21 mouse cellular contexts compared by ENCODE assay signal in the genomic region with DNA sequence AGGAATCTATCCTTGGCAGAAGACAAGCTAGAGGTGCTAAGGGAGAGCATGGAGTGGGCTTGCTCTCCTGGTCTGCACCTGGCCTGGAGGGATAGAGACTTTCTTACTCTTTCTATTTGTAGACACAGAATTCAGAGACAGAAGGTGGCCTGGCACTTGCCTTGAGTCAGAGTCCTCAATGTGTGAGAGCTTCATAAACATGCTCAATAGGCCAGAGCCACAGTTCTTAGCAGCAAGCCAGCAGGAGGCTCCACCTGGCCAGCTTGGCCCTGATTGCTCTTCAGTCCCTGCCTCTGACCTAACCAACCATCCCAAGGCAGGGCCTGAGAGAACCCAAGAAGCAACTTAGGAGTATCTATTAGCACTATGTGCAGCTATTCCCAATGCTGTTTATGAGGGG.
DNase-seq lines count a peak whose midpoint lies in the region; ATAC-seq and TF ChIP-seq lines count a peak whose summit lies in the region.
"Had no signal": no experiment of that assay in that cellular context is flagged by ENCODE, and none has a peak within 500 bp of the region (broad histone marks: within the 10 kb centered on the region; RNA-seq: fewer than 3 reads in every experiment).

No protein-coding gene starts in this region.

- H3K4me2 ChIP-seq in CH12.LX (ENCODE audit: insufficient read depth, low read depth, poor library complexity, severe bottlenecking): no peak overlapping the region
- H3K4me2 ChIP-seq in forebrain, postnatal 0 days (ENCODE audit: low read depth): no peak overlapping the region
- H3K4me2 ChIP-seq: embryonic facial prominence, embryonic 13.5 days; heart, embryonic 13.5 days; liver, embryonic 11.5 days; lung, embryonic 15.5 days; midbrain, embryonic 13.5 days had no signal

- H3K36me3 ChIP-seq in heart, adult 2 months (ENCODE audit: control insufficient read depth, insufficient read depth, low read length): no peaks in the 10 kb centered on the region
- no peaks in the 10 kb centered on the region for H3K36me3 ChIP-seq in CH12.LX (replicated peaks in 1 of 2; ENCODE audit: control insufficient read depth in 1 of 2, insufficient read depth in 1 of 2, low read length in 1 of 2)
- H3K36me3 ChIP-seq in forebrain, postnatal 0 days (ENCODE audit: insufficient read depth): no peaks in the 10 kb centered on the region
- H3K36me3 ChIP-seq: embryonic facial prominence, embryonic 13.5 days; G1E; heart, embryonic 13.5 days; limb, embryonic 10.5 days; lung, embryonic 15.5 days; midbrain, embryonic 13.5 days had no signal

- H3K4me1 ChIP-seq in heart, adult 2 months (ENCODE audit: control insufficient read depth, insufficient read depth, low read length): no peaks in the 10 kb centered on the region
- H3K4me1 ChIP-seq in CH12.LX (ENCODE audit: control insufficient read depth in 1 of 2, insufficient read depth in 2 of 2): peaks cover 4 to 5% of the 10 kb centered on the region in 2 experiments; a peak in 2 of 4 replicates
- 0 out of 2 replicates have a peak, but pooled peaks cover 3% of the 10 kb centered on the region for H3K4me1 ChIP-seq in forebrain, postnatal 0 days (ENCODE audit: insufficient read depth)
- H3K4me1 ChIP-seq: embryonic facial prominence, embryonic 13.5 days; heart, embryonic 13.5 days; lung, embryonic 15.5 days had no signal

- H3K27me3 ChIP-seq in heart, adult 2 months (ENCODE audit: control insufficient read depth, insufficient read depth, low read length): no peaks in the 10 kb centered on the region
- no peaks in the 10 kb centered on the region for H3K27me3 ChIP-seq in CH12.LX (replicated peaks)
- no peaks in the 10 kb centered on the region for H3K27me3 ChIP-seq in forebrain, postnatal 0 days (ENCODE audit: insufficient read depth, low read length)
- H3K27me3 ChIP-seq: lung, embryonic 15.5 days had no signal

- in situ Hi-C loops in CH12.LX (cut with MboI; ENCODE audit: low pct_ligation_motif_present, low pct_unique_long_range_greater_than_20kb, low sequenced_read_pairs): no loop called here

- H3K9ac ChIP-seq in heart, adult 2 months (ENCODE audit: low read depth, low read length): no peak overlapping the region
- no peak overlapping the region for H3K9ac ChIP-seq in CH12.LX (ENCODE audit: insufficient read depth, low read depth)
- H3K9ac ChIP-seq in forebrain, postnatal 0 days: no peak overlapping the region
- H3K9ac ChIP-seq: embryonic facial prominence, embryonic 13.5 days; heart, embryonic 13.5 days; lung, embryonic 15.5 days; midbrain, embryonic 13.5 days had no signal

- ATAC-seq in forebrain, postnatal 0 days: no peak
- ATAC-seq: hindbrain, embryonic 16.5 days; midbrain, embryonic 13.5 days had no signal

- TF ChIP-seq EP300 in heart, adult 2 months (IDR thresholded peaks at IDR 0.05; ENCODE audit: insufficient read depth, low read depth, low read length): no peak
- no peak for TF ChIP-seq EP300 in CH12.LX (IDR thresholded peaks at IDR 0.05; ENCODE audit: low read length)

- TF ChIP-seq RAD21 in CH12.LX (IDR thresholded peaks at IDR 0.05; ENCODE audit: low read depth, low read length): peak; percentile 36

- DNase-seq in heart, adult 2 months: no peak
- DNase-seq in heart, adult 9 months (ENCODE audit: low spot score in 2 of 2): no peak
- DNase-seq in CH12.LX (ENCODE audit: extremely low read depth): no peak
- peak; percentile 62 for DNase-seq in cerebellum, adult 11 months
- DNase-seq in cerebellum, postnatal 14 days: peak; percentile 34 to 63
- no peak for DNase-seq in c-Kit-positive CD71-positive TER-119-positive erythroid progenitor cells, embryonic 14.5 days (ENCODE audit: low spot score)
- no peak for DNase-seq in left cerebral cortex, adult 2 months (ENCODE audit: extremely low spot score in 1 of 2, low spot score in 2 of 2)
- DNase-seq in forebrain, postnatal 0 days: no peak
- DNase-seq: adrenal gland, adult 2 months; B cell, adult 2 months; gastrocnemius, postnatal 10 days; heart, postnatal 4 days; thymus, adult 18-20 months had no signal

- intact Hi-C loops in heart, adult 2 months (cut with DNase I): no loop called here
- intact Hi-C loops in left cerebral cortex, adult 2 months (cut with DNase I): no loop called here

- no peaks in the 10 kb centered on the region for H3K79me2 ChIP-seq in heart, adult 2 months (replicated peaks; ENCODE audit: control insufficient read depth, insufficient read depth, low read length)
- H3K79me2 ChIP-seq in CH12.LX (replicated peaks; ENCODE audit: control insufficient read depth, extremely low read depth, insufficient read depth, poor library complexity, severe bottlenecking): no peaks in the 10 kb centered on the region

- no peak overlapping the region for H3K27ac ChIP-seq in heart, adult 2 months
- H3K27ac ChIP-seq in CH12.LX (ENCODE audit: insufficient read depth, low read depth): no peak overlapping the region
- no peak overlapping the region for H3K27ac ChIP-seq in left cerebral cortex, adult 2 months
- H3K27ac ChIP-seq in forebrain, postnatal 0 days (ENCODE audit: low read depth, low read length): no peak overlapping the region
- H3K27ac ChIP-seq: embryonic facial prominence, embryonic 13.5 days; heart, embryonic 13.5 days; limb, embryonic 10.5 days; lung, embryonic 15.5 days; midbrain, embryonic 13.5 days had no signal

- TF ChIP-seq CTCF in heart, adult 2 months (IDR thresholded peaks at IDR 0.05): peak; percentile 13; the same call in 1 of the 2 replicates
- peak in 1 of 2 experiments; percentile 46; a peak in 2 of 4 replicates for TF ChIP-seq CTCF in CH12.LX (conservative IDR thresholded peaks at IDR 0.05 in 1 of 2, IDR thresholded peaks at IDR 0.05 in 1 of 2; ENCODE audit: low read depth in 2 of 2, low read length in 2 of 2)
- TF ChIP-seq CTCF in left cerebral cortex, adult 2 months (IDR thresholded peaks at IDR 0.05): no peak
- TF ChIP-seq CTCF in forebrain, postnatal 0 days (IDR thresholded peaks at IDR 0.05; ENCODE audit: low read depth): no peak

- no peak for TF ChIP-seq POLR2A in heart, adult 2 months (IDR thresholded peaks at IDR 0.05; ENCODE audit: insufficient read depth, low read depth, low read length)
- no peak for TF ChIP-seq POLR2A in CH12.LX (IDR thresholded peaks at IDR 0.05; ENCODE audit: low read depth, low read length)

- no peaks in the 10 kb centered on the region for H3K9me3 ChIP-seq in CH12.LX (replicated peaks; ENCODE audit: low read length)
- no peaks in the 10 kb centered on the region for H3K9me3 ChIP-seq in forebrain, postnatal 0 days (ENCODE audit: low read length)
- H3K9me3 ChIP-seq: embryonic facial prominence, embryonic 13.5 days; heart, embryonic 13.5 days; limb, embryonic 10.5 days; lung, embryonic 15.5 days; midbrain, embryonic 13.5 days had no signal

- dilution Hi-C loops in CH12.LX (cut with MboI; ENCODE audit: extremely low pct_ligation_motif_present, extremely low pct_unique_long_range_greater_than_20kb, low sequenced_read_pairs): no loop called here

- no peak overlapping the region for H3K4me3 ChIP-seq in heart, adult 2 months
- H3K4me3 ChIP-seq in CH12.LX (replicated peaks in 1 of 3; ENCODE audit: low read depth in 2 of 3, low read length in 2 of 3, poor library complexity in 1 of 3): no peak overlapping the region
- no peak overlapping the region for H3K4me3 ChIP-seq in left cerebral cortex, adult 2 months
- no peak overlapping the region for H3K4me3 ChIP-seq in forebrain, postnatal 0 days (ENCODE audit: low read depth, low read length)
- H3K4me3 ChIP-seq: embryonic facial prominence, embryonic 13.5 days; heart, embryonic 13.5 days; limb, embryonic 10.5 days; lung, embryonic 15.5 days; midbrain, embryonic 13.5 days had no signal

TF ChIP-seq in CH12.LX, 34 proteins besides CTCF, POLR2A, EP300 and RAD21:
- TF ChIP-seq SMC3 (IDR thresholded peaks at IDR 0.05; ENCODE audit: low read depth, low read length): peak; percentile 47
- no peak for TF ChIP-seq MYC (IDR thresholded peaks at IDR 0.05; ENCODE audit: low read depth, low read length)

Comparison
In these comparisons a context has a peak if more than half of its experiments do, and no peak if none do; other contexts are left out.
1. DNase-seq: peak in cerebellum, adult 11 months (single experiment) and cerebellum, postnatal 14 days (2 of 2); none in heart, adult 2 months (0 of 2), heart, adult 9 months (0 of 2), CH12.LX (single experiment), c-Kit-positive CD71-positive TER-119-positive erythroid progenitor cells, embryonic 14.5 days (single experiment), left cerebral cortex, adult 2 months (0 of 2) and forebrain, postnatal 0 days (single experiment).